In the genomic region with DNA sequence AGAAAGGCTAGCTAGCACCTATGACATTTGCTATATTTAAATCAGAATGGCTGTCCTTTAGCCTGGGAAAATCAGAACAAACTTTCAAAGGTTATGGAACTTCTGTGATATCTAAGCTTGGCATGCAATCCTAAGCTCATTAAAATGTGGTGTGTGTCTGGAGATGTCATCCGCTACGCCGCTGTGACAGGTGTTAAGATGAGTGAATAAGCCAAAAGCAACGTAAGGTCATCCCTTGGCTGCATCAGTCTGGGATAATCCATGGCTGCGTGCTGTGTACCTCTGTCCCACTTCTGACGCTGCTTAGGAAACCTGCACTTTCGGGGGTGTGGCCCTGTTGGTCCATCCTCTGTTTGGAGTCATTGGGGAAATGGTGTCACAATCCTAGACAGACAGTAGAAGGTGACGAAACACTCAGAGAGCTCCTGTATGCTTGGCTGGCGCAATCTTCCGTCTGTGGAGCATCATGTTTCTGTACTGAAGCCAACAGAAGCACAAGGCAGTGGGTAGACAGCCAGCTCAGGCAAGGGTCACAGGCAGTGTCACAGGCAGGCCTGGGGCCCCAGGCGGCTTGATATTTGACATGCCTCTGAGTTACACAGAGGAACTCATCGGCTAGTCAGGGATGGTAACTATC, we compare ENCODE assay signal across 8 mouse cellular contexts. TPM values are rescaled to one million over a fixed set of nuclear protein-coding genes. Genes with fewer than 3 reads are reported as not detected.
DNase-seq lines count a peak whose midpoint lies in the region; ATAC-seq and TF ChIP-seq lines count a peak whose summit lies in the region.

No protein-coding gene starts in this region.

- no peak overlapping the region for H3K27ac ChIP-seq in lung, embryonic 14.5 days (ENCODE audit: low read depth)
- no peak overlapping the region for H3K27ac ChIP-seq in hindbrain, embryonic 14.5 days

- no peaks in the 10 kb centered on the region for H3K9me3 ChIP-seq in lung, embryonic 14.5 days (ENCODE audit: low read depth, low read length)
- no peaks in the 10 kb centered on the region for H3K9me3 ChIP-seq in hindbrain, embryonic 14.5 days (ENCODE audit: control insufficient read depth, low read length)

- H3K4me1 ChIP-seq in lung, embryonic 14.5 days (ENCODE audit: insufficient read depth), result no peaks in the 10 kb centered on the region
- H3K4me1 ChIP-seq in hindbrain, embryonic 14.5 days (replicated peaks; ENCODE audit: control insufficient read depth, insufficient read depth, low read length), result no peaks in the 10 kb centered on the region

- H3K4me2 ChIP-seq in lung, embryonic 14.5 days, result no peak overlapping the region
- no peak overlapping the region for H3K4me2 ChIP-seq in hindbrain, embryonic 14.5 days (replicated peaks)

- WGBS in lung, embryonic 14.5 days, result 44% methylated on average over 12 of the region's 12 CpGs
- WGBS in hindbrain, embryonic 14.5 days, result 83% methylated on average over 12 of the region's 12 CpGs

- H3K27me3 ChIP-seq in lung, embryonic 14.5 days (ENCODE audit: insufficient read depth, low read length), result no peaks in the 10 kb centered on the region
- no peaks in the 10 kb centered on the region for H3K27me3 ChIP-seq in hindbrain, embryonic 14.5 days (ENCODE audit: control insufficient read depth, insufficient read depth, low read length)

- H3K36me3 ChIP-seq in lung, embryonic 14.5 days (ENCODE audit: insufficient read depth), result no peaks in the 10 kb centered on the region
- no peaks in the 10 kb centered on the region for H3K36me3 ChIP-seq in hindbrain, embryonic 14.5 days (replicated peaks; ENCODE audit: control insufficient read depth, insufficient read depth)

- TF ChIP-seq CTCF in lung, embryonic 14.5 days (IDR thresholded peaks at IDR 0.05; ENCODE audit: low read depth), result no peak

- intact Hi-C loops in heart, postnatal 36 days (cut with DNase I), result loop anchor here (1.0 kb wide), 1 partner anchor 22 kb away; no protein-coding TSS in a partner anchor
- intact Hi-C loops in left cerebral cortex, postnatal 25 days (cut with DNase I), result no loop called here

- peak; percentile 80 for DNase-seq in Muller cell, postnatal 12 days (ENCODE audit: inconsistent ontology term)
- DNase-seq in heart, postnatal 36 days, result peak; percentile 60 to 75
- DNase-seq in lung, embryonic 14.5 days, result peak; percentile 54
- DNase-seq in left cerebral cortex, postnatal 25 days (ENCODE audit: low spot score in 2 of 2), result no peak
- no peak for DNase-seq in frontal cortex, postnatal 10 days (ENCODE audit: low spot score in 2 of 2)
- DNase-seq in testis, postnatal 10 days (ENCODE audit: low spot score), result no peak
- no peak for DNase-seq in hindbrain, embryonic 14.5 days (ENCODE audit: low spot score)

- no peak overlapping the region for H3K4me3 ChIP-seq in lung, embryonic 14.5 days (ENCODE audit: low read depth, low read length)
- no peak overlapping the region for H3K4me3 ChIP-seq in hindbrain, embryonic 14.5 days (replicated peaks; ENCODE audit: low read length)

- H3K9ac ChIP-seq in lung, embryonic 14.5 days, result no peak overlapping the region
- no peak overlapping the region for H3K9ac ChIP-seq in hindbrain, embryonic 14.5 days

- 0 out of 2 replicates have a peak, but pooled peaks have one; percentile 30 for ATAC-seq in erythroid progenitor cell, adult 5-6 weeks (replicated peaks; ENCODE audit: low FRiP score, poor library complexity, severe bottlenecking)
- ATAC-seq in lung, embryonic 14.5 days (ENCODE audit: insufficient read depth), result peak; percentile 75
- ATAC-seq in hindbrain, embryonic 14.5 days (ENCODE audit: low FRiP score), result no peak

RNA-seq across cellular contexts. Expression of a gene that starts 15.0 kb away (rescaled TPM):
- 1.8 and 7.1 TPM in 2 replicates for total RNA-seq in erythroid progenitor cell, adult 5-6 weeks (2015; ENCODE audit: low replicate concordance)
- 3.0 and 4.1 TPM in 2 replicates for total RNA-seq in erythroid progenitor cell, adult 5-6 weeks (2017; ENCODE audit: low replicate concordance)
- total RNA-seq in heart, postnatal 36 days (2021), result 10 to 100 TPM; 21.6 to 27.8 TPM
- 0.63 and 0.93 TPM in 2 replicates for polyA plus RNA-seq in lung, embryonic 14.5 days (2014; fragmentation: Nextera tagmentation; extraction: Ambion mirVana)
- 1 to 10 TPM; 3.3 to 3.7 TPM for total RNA-seq in left cerebral cortex, postnatal 25 days (2021)
- polyA plus RNA-seq in hindbrain, embryonic 14.5 days (2014; fragmentation: Nextera tagmentation; extraction: Ambion mirVana), result 1.4 and 1.9 TPM in 2 replicates

RNA-seq across cellular contexts. Expression of a gene that starts 39.8 kb away (rescaled TPM):
- total RNA-seq in erythroid progenitor cell, adult 5-6 weeks (2015; ENCODE audit: low replicate concordance), result 8.6 and 12.6 TPM in 2 replicates
- 11.2 and 22.4 TPM in 2 replicates for total RNA-seq in erythroid progenitor cell, adult 5-6 weeks (2017; ENCODE audit: low replicate concordance)
- 10 to 100 TPM; 11.0 to 13.2 TPM for total RNA-seq in heart, postnatal 36 days (2021)
- polyA plus RNA-seq in lung, embryonic 14.5 days (2014; fragmentation: Nextera tagmentation; extraction: Ambion mirVana), result 30.2 and 32.0 TPM in 2 replicates
- 1 to 10 TPM; 5.8 to 6.2 TPM for total RNA-seq in left cerebral cortex, postnatal 25 days (2021)
- 11.4 and 14.9 TPM in 2 replicates for polyA plus RNA-seq in hindbrain, embryonic 14.5 days (2014; fragmentation: Nextera tagmentation; extraction: Ambion mirVana)

Comparison
In these comparisons a context has a peak if more than half of its experiments do, and no peak if none do; other contexts are left out.
1. DNase-seq: peak in Muller cell, postnatal 12 days (single experiment), heart, postnatal 36 days (2 of 2) and lung, embryonic 14.5 days (single experiment); none in left cerebral cortex, postnatal 25 days (0 of 2), frontal cortex, postnatal 10 days (0 of 2), testis, postnatal 10 days (single experiment) and hindbrain, embryonic 14.5 days (single experiment).